Mouse (Mus musculus) testis, adult 2 months (tissue): ENCODE results near the gene Dock1.

Experiments used
- CTCF ChIP-seq: fragments of 200-500 bp; IDR thresholded peaks from 2 replicates; pipeline ENCODE4 v1.5.1; 2012; ENCODE audit warnings: low read depth, mild to moderate bottlenecking, inconsistent platforms, low read length, moderate library complexity; ENCODE audit not compliant: control insufficient read depth, insufficient read depth, insufficient replicate concordance
- POLR2A ChIP-seq: fragments of 200-500 bp; IDR thresholded peaks from 2 replicates; pipeline ENCODE4 v1.6.1; 2012; ENCODE audit warnings: low read depth, mild to moderate bottlenecking, inconsistent platforms, low read length, moderate library complexity; ENCODE audit not compliant: control insufficient read depth

DNA sequence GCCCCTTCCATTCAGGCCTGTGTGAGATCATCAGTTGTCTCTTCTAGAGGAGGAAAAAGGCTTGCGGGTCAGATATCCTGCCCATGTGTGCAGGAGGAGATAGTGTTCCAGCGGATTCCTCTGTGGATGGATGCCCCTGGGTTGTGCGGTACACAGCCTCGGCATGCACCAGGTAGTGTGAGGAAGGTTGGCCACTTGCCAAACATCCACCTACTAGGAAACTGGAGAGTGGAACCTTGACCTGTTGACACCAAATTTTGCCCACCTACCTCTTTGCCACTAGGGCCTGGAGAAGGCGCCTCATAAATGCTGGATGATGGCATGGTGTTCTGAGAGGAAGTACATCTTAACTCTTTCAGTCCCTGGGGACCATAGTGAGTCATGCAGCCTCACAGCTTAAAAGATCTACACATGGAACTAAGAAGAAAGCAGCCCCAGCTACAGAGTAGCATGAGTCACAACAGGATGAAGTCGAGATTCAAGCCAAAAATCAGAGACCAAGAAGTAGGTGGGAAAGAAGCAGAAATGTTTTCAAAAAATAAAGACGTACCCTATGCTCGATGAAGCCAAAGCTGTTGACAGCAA, 20.1 kb upstream of the Dock1 start:
- TF ChIP-seq CTCF, result no peak
- no peak for TF ChIP-seq POLR2A
